Mouse (Mus musculus) liver, postnatal 0 days (tissue): ENCODE measurements around the gene Rtraf.

Experiments used
- CTCF ChIP-seq: sonication (generic); IDR thresholded peaks from 2 replicates; pipeline ENCODE4 v1.5.1; 2016; ENCODE audit warnings: antibody characterized with exemption, low read depth
- EP300 ChIP-seq: IDR thresholded peaks from 2 replicates; pipeline ENCODE4 v1.6.1; 2016; ENCODE audit warnings: antibody characterized with exemption, low read depth, mild to moderate bottlenecking

DNA sequence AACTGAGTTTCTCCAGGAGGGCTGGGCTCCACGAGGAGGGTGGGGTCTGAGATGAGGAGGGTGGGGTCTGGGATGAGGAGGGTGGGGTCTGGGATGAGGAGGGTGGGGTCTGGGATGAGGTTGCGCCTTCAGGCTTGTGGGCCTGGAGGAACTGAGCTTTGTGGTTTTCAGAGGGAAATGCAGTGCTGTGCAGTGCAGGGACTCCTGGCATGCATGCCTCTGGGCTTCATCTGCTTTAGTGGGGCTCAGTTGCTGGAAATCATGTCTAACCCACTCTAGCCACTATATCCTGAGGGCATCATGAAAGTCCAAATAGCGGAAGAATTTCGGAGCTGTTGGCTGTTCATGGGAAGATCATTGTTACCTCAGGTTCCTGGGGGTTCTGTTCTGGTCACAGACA is 20.4 kb downstream of the Rtraf start:
- TF ChIP-seq CTCF (no peak), EP300 (no peak)
